Mouse (Mus musculus) layer of hippocampus, adult 2 months (tissue): Measurements from ENCODE around the gene Mcu. TPM values are rescaled to one million over a fixed set of nuclear protein-coding genes. Genes with fewer than 3 reads are reported as not detected.

Source experiments
- DNase-seq, 2 experiments: peaks; one replicate each; pipeline ENCODE4 v3.0.0; 2022; ENCODE audit warnings: low spot score in 2 of 2
- H3K27ac ChIP-seq: fragments of 200-600 bp; 2 replicates; pipeline ENCODE4 v1.8.1; 2022
- H3K4me3 ChIP-seq: fragments of 200-600 bp; 2 replicates; pipeline ENCODE4 v1.8.1; 2022; ENCODE audit warnings: mild to moderate bottlenecking
- CTCF ChIP-seq: fragments of 200-600 bp; conservative IDR thresholded peaks from 2 replicates; pipeline ENCODE4 v1.8.1; 2022; ENCODE audit warnings: antibody characterized with exemption, mild to moderate bottlenecking, moderate library complexity
- long read RNA-seq, 2 experiments: library from polyadenylated mRNA; stranded (forward); transcript quantifications; one replicate each; pipeline ENCODE4 v2.0.0; 2021; ENCODE audit warnings: borderline mapping rate in 2 of 2
- total RNA-seq, 2 experiments: library from RNA; stranded (reverse); gene quantifications; 2 replicates each; pipeline ENCODE4 v1.2.3; 2021

Gene Mcu
- 10 to 100 TPM; 53.8 to 54.8 TPM for total RNA-seq
- long read RNA-seq, experiment 1, transcript Mcu-202 (8 exons, 2,872 nt), result major isoform, 11 of 20 reads
- long read RNA-seq, experiment 1, partial matches to known transcripts, result 2 of 20 reads
- long read RNA-seq, experiment 1, other reads (novel, unspliced or antisense), result 7 of 20 reads
- long read RNA-seq, experiment 2, transcript Mcu-202 (8 exons, 2,872 nt), result major isoform, 7 of 14 reads
- long read RNA-seq, experiment 2, partial matches to known transcripts, result 1 of 14 reads
- long read RNA-seq, experiment 2, other reads (novel, unspliced or antisense), result 6 of 14 reads

DNA sequence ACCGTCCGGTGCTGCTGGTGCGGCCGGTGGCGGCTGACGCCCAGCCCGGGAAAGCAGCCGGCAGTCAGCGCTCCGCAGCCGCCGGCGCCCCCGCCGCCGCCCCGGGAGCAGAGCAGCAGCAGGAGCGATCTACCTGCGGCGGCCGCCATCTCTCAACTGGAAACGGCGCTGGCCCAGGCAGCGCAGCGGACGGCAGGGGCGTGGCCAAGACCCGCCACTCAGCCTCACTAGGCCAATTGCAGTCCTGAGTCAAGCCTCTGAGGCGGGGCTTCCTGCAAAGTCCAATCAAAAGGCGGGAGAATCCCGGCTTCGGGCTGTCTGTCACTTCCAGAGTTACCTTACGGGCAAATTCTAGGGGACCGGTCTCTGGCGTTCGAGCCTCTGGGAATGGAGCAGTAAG, at the start of gene Mcu:
Mcu (minus strand) TSS at position 171 of the 400 bp plus-strand sequence.
- peak within 1 kb of the TSS; percentile 61 for H3K4me3 ChIP-seq
- H3K27ac ChIP-seq, result peak within 1 kb of the TSS; percentile 92
- peak; percentile 95 for DNase-seq
- TF ChIP-seq CTCF, result no peak

DNA sequence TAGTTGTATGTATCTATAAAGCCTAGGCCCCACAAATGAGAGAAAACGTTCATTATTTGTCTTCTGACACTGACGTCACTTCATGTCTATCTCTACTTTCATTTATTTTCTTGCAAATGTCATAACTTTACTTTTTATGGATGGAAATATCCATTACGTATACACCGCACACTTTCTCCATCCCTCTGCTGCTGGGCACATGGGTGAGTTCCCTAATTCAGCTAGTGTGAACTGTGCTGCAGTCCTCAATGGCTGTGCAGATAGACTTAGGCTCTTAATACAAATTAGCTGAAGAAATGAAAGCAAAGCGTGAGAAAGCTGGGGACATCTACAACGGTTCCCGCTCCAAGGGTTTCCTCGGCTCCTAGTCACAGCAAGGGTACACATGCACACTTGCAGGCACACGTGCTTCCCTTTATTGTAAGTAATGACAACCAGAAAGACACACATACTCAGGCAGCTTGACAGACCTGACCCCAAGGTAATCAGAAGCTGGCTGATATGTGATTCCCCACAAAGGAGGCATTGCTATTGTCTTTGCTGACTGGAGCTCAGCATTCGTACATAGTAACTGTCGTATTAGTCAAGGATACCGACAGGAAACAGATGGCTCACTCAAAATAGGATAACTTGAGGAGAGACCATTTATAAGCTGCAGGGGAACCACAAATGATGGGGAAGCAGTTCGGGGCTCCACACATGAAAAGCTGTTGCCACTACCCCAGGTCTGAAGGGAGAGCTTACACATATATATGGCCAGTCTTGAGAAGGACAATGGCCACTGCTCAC, 49.2 kb upstream of the Mcu start:
- Histone ChIP-seq H3K4me3 (no peak overlapping the region; the same call in 1 of the 2 replicates), H3K27ac (peak overlapping the region; percentile 51; the same call in 1 of the 2 replicates)
- TF ChIP-seq CTCF, result no peak
- DNase-seq, result peak; percentile 26 to 27

DNA sequence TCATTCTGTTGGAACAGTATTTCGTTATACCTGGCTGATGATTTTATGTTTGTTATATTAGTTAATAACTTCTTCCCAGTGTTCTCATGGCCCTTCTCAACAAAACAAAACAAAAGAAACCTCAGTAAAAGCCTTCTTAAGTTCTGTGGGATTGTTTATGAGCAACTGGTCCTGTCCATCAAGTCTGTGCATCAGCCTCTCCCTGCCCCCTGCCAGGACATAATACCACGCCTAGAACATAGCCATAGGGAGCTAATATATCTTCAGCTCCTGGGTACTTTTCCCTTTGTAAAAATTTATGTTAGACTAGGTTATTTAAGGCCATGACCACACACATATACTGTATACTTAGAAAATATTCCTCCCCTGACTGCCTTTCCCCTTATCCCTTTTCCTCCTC, 48.3 kb upstream of the Mcu start:
- H3K4me3 ChIP-seq, result no peak overlapping the region
- no peak overlapping the region for H3K27ac ChIP-seq
- no peak for DNase-seq
- no peak for TF ChIP-seq CTCF

- Histone ChIP-seq H3K4me3 (no peak overlapping the region), H3K27ac (no peak overlapping the region)
- TF ChIP-seq CTCF, result no peak
- DNase-seq, result no peak
Observed at GRCm38 (mm10) chr10:59656799-59657198, 40.3 kb upstream of the Mcu start.

GRCm38 (mm10) chr10:59646821-59647378, 30.4 kb upstream of the Mcu start:
- no peak for DNase-seq
- Histone ChIP-seq H3K4me3 (no peak overlapping the region), H3K27ac (no peak overlapping the region)
- no peak for TF ChIP-seq CTCF

GRCm38 (mm10) chr10:59645153-59645552, 28.7 kb upstream of the Mcu start:
- Histone ChIP-seq H3K4me3 (no peak overlapping the region), H3K27ac (no peak overlapping the region)
- DNase-seq, result no peak
- no peak for TF ChIP-seq CTCF

- no peak overlapping the region for H3K4me3 ChIP-seq
- no peak for DNase-seq
Observed at GRCm38 (mm10) chr10:59644710-59645109, 28.2 kb upstream of the Mcu start.

GRCm38 (mm10) chr10:59643645-59644044, 27.2 kb upstream of the Mcu start:
- TF ChIP-seq CTCF, result no peak
- H3K4me3 ChIP-seq, result no peak overlapping the region
- DNase-seq, result no peak
- no peak overlapping the region for H3K27ac ChIP-seq

More at GRCm38 (mm10) chr10:59644710-59645109, 28.2 kb upstream of the Mcu start:
- TF ChIP-seq CTCF, result no peak
- no peak overlapping the region for H3K27ac ChIP-seq

- Histone ChIP-seq H3K4me3 (no peak overlapping the region), H3K27ac (no peak overlapping the region)
- DNase-seq, result no peak
- no peak for TF ChIP-seq CTCF
Observed at GRCm38 (mm10) chr10:59642659-59643377, 26.3 kb upstream of the Mcu start.

GRCm38 (mm10) chr10:59638576-59638975, 22.1 kb upstream of the Mcu start:
- no peak overlapping the region for H3K4me3 ChIP-seq
- DNase-seq, result no peak
- H3K27ac ChIP-seq, result no peak overlapping the region
- TF ChIP-seq CTCF, result no peak

GRCm38 (mm10) chr10:59637596-59638124, 21.2 kb upstream of the Mcu start:
- DNase-seq, result no peak
- Histone ChIP-seq H3K4me3 (no peak overlapping the region), H3K27ac (no peak overlapping the region)
- TF ChIP-seq CTCF, result no peak

GRCm38 (mm10) chr10:59636751-59637533, 20.4 kb upstream of the Mcu start:
- H3K27ac ChIP-seq, result no peak overlapping the region
- no peak overlapping the region; the same call in 1 of the 2 replicates for H3K4me3 ChIP-seq
- no peak for DNase-seq
- no peak for TF ChIP-seq CTCF
